Mouse (Mus musculus) WW6 (cell line): ENCODE data around the gene Glrx5.

ENCODE experiments used
- DNase-seq: peaks from one replicate; pipeline ENCODE4 v3.0.0-alpha.2; 2013; ENCODE audit warnings: low read depth, low spot score

The Glrx5 gene

DNA sequence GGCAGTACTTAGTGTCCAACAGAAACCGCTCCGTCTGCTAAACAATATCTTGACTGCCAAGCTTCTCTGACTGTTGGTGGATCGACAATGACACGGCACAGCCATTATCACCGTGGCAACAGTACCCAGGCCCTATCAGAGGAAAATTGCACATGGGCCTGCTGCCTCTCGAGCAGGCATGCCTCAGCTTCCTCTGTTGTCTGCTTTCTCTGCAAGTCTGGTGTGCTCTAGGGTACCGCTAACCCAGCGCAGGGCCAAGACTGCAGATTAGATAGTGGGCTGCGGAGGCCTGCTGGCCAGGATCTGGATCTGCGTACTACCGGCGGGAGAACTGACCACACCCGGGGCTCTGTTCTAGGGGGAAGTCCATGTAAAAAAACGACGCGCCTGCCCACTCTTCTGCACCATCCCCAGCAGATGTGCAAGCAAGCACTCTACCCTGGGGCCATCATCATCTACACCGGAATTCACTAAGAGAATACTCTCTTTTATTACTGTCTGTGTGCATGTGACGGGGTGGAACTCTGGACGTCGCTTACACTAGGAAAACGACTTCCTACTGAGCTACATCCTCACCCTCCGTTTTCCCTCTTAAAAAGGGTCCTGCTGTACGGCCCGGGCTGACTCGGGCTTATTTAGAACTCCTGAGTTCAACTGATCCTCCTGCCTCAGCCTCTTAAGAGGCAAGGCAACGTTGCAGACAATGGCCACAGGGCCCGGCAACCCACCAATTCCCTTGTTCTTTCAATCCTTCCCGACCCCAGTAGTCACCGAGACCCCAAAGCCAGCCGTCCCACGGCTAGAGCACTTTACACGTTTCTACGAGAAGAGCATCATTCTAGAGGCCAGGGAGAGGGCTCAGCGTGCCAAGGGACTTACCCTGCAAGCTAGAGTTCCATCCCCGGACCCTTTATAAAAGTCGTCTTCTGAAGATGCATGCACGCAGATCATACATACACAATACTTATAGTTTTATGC, 1.1 kb upstream of the Glrx5 start:
- DNase-seq, result no peak

DNA sequence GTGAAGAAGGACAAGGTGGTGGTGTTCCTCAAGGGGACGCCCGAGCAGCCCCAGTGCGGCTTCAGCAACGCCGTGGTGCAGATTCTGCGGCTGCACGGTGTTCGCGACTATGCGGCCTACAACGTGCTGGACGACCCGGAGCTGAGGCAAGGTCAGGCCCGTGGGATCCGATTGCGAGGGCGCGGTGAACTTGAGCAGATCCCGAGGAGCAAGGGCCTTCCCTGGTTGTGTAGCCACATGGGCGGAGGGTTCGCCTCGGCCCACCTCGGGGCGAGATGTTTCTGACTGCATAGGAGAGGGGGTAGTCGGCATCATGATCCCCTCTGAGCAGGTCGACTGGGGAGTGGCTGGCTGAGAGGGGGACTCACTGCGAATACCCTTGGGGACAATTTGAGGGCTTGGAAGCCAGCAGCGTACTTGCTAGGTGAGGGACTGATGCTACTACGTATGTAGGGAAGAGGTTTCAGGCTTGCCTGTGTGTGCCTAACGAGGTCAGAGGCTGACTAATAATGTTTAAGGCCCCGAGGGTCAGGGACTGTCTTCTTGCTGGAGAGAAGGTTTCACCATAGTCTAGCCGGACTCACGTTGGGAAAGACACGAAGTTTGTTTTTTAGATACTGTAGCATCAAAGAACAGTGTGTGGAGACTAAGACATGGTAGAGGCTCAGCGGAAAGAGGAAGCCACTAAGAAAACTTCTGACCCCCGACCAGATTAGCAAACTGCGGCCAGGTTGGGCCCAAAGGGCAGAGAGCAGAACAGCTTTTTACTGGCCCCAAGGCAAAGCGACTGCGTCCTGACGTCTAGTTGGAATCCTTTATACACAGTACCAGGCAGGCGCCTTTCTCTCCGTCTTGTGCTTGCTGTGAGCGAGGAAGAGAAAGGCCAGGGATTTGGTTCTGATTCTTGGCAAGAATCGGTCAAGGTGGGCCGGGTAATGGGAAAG, 616 bp downstream of the Glrx5 start:
- no peak for DNase-seq

DNA sequence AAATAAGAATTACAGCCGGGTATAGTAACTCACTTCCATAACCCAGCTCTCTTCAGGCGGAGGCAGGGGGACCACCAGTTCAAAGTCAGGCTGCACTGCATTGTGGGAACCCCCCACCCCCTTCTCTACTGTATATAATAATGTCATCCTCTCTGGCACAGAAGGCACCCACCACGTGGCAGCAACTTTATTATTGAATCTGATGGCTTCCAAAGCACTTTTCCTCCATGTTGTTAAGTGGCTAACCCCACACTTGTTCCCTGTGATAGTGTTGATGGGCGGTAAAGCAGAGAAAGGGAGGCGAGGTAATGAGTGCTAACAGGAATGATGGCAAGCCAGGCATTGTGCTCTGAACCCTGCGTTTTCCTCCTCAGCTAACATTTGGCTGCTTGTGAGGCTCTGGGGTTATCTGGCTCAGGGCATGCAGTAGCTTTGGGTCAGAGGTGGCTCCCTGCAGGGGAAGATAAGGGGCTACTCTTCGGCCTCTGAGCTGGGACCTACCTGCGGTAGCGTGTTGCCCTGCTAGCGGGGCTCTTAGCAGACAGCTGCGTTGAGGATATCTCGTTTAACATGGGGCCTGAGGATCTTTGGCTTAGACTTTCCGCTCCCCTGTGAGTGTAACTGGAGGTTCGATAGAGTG, 1.8 kb downstream of the Glrx5 start:
- DNase-seq, result no peak

DNA sequence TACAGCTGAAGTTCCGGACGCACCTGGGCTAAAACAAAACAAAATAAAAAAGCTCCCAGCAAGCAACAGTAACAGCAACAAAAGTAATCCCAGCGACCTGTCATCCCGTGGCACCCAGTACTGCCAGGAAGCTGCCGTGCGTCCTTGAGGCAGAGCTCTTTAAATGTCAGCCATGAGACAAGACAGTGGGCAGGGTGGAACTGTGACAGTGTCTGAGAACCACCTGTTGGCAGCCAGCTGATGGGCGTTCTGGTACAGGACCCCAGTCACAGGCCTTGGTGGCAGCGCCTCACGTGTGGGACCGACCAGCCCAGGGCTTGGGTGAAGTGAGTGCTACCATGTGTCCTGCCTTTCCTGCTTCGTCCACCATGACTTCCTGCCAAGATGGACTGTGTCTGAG, 5.7 kb downstream of the Glrx5 start:
- DNase-seq, result no peak

DNA sequence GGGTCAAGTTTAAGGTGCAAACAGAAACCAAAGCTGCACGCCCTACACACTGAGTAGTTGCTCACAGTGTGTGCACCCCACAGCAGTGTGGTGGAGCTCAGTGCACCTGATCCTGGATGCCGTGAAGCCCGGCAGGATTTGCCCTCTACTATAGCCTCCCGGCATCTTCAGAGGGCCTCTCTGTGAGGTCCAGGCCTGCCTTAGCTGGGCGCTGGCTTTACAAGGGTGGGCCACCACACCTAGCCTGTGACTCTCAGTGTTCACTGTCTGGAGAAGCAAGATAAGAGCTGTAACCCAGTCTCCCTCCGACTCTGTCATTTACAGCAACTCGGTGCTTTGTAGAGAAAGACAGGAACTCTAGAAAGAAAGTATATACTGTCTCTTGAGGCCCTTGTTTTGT, 6.4 kb downstream of the Glrx5 start:
- no peak for DNase-seq

DNA sequence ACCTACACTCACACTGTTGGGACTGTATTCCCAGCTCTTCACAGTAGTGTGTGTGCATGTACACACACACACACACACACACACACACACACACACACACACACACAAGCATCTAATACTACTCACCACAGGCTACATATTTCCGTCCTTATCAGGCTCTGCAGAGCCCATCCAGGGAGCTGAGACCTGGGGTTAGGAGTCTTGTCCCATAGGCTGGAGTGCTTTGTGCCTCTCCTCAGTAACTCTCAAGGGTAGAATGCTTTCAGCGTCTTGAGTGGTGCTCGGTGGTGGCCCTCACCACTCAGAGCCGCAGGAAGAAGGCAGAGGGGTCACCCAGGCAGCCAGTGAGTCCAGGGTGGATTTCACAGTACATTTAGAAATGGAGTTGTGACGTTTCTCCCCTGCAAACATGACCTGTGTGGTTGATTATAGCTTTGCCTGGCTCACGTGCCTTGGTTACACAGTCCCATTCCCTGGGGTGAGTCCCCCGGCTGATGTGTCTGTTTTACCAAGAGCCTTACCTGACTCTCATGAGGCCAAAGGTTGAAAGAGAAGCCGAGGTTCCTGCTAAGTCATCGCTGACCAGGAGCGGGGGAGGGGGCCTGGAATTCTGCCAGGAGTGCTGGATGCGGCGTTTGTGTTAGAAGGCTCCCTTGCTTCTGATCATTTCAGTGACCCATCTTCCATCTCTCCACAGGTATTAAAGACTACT, 7.2 kb downstream of the Glrx5 start:
- DNase-seq, result no peak

DNA sequence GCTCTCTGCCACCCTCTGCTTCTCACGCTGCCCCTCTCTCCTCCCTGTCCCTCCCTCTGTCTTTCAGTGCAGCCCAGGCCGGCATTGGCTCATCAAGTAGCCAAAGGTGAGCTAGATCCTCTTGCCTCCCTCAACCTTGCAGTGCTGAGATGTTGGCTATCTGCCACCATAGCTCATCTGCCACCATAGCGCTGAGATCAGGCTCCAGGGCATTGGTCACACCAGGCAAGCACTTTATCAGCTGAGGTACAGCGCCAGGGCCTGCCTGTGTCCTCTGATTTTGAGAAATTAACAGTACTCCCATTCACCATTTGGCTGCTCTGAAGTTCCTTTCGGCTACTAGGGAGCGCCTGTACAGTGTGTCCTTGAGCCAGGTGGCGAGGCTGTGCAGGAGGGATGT, 8.5 kb downstream of the Glrx5 start:
- DNase-seq, result no peak

DNA sequence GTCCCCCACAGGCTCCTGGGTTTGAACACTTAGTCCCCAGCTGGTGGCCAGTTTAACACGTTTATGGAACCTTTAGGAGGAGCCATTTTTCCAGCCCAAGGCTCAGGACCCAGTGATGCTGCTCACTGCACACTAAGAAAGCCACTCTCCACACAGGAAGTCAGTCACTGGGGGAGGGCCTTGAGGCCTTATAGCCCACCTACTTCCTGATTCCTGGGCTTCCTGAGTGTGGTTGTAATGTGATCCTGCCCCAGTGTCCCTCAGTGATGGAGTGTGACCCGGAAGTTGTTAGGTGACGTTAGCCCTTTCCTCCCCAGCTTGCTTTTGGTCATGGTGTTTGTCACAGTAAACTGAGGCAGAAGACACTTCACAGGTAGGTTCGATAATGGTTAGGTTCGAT, 10.6 kb downstream of the Glrx5 start:
- no peak for DNase-seq

DNA sequence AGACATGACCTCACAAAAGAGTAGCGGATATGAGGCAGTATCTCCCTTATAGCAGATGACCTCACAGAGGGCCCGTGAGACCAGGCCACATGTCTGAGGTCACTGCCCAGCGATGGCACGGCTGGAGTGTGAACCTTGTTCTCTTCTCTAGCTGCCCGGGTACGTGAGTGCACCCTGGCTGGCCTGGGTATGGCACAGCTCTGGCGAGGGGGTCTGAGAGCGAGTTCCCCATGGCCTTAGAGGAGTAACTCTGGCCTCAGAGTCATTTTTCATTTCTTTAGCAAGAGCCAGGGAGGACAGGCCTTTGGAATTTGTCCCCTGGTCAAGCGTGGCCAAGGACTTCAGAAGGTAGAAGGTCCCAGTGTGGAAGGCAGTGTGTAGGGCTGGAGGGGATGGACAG, 12.3 kb downstream of the Glrx5 start:
- DNase-seq, result no peak

DNA sequence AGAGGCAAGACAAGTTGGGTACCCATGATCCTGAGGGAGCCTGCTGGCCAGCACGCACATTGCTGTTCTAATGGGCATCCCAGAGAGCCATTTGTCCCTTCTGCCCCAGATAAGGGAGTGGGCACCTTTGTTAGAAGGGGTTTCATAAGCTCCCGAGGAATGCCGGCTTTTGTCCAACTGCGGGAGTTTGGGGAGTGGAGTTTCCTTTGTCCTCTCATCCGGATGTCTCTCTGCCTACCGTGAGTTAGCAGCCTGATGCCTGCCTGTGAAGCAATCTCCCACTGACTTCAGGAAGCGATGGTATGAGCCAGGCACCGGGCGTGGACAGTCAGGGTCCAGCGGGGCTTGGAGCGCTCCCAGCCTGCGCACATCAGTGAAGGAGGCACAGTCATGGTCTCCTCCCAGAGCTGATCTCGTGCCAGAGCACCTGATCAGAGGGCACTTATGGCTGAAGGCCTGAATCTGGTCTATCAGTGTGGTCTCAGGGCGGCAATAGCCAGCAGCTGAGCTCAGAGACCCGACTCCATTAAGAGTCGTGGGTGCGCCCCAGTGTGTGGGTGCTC, 15.9 kb downstream of the Glrx5 start:
- DNase-seq, result no peak

DNA sequence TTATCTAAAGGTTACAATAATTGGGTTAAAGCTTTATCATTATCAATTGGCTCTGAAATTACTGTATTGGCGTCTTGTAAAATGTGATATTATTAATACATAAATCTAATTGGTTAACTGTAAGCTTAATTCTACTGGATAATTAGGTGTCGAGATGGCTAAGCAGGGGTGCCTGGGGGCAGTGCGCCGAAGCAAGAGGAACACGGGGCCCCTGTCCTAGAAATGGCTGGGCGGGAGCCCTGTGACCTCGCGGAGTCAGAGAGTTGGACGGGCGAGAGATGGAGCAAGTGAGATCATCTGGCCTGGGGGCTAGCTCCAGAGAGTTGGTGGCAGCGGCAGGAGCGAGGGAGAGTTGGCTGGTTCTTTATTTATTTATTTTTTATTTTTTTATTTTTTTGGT, 17.3 kb downstream of the Glrx5 start:
- no peak for DNase-seq

DNA sequence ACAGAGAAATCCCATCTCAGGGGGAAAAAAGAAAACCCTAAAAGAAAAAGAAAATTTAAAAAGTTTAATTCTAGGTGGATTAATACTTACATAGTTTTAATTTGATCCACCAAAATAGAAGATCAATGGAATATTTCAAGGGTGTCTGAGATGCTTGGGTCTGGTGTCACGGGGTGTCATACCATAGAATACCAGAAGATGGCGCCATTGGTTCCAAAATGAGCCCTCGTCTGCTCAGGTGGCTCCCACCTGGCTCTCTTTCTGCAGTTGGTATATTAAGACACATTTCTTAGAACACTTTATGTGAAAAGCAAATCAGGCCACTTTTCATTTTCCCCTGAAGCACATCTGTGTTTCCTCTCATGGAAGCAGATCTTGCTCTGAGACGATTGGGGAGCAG, 18.4 kb downstream of the Glrx5 start:
- no peak for DNase-seq

DNA sequence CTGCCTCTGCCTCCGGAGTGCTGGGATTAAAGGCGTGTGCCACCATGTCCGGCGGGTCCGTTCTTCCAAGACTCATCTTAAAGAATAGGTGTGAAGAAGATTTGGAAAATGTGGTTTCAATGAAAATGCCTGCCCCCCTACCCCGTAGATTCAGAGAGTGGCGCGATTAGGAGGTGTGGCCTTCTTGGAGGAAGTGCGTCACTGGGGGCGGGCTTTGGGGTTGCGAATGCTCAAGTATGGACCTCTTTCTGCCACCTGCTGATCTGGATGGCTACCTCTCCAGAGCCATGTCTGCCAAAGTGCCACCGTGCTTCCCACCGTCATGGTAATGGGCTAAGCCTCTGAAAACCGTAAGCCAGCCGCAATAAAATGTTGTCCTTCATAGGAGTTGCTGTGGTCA, 21.6 kb downstream of the Glrx5 start:
- no peak for DNase-seq

DNA sequence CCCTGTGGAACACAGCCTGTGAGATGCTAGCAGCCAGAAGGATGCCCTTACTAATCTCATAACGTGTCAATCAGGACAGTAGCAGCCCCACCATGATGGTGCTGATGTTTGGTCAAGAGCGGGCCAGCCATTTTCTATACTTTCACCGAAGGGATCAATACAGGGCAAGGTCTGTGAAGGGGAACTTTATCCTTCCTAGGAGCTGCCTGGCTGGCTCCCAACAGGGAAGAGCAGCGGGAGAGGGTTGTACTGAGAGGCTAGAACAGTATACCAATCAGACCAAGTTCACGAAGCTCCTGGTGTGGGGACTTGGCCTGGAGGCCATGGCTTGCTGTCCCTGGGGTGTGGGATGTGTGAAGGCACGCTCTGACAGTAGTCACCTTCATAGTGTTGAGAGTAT, 22.8 kb downstream of the Glrx5 start:
- no peak for DNase-seq

DNA sequence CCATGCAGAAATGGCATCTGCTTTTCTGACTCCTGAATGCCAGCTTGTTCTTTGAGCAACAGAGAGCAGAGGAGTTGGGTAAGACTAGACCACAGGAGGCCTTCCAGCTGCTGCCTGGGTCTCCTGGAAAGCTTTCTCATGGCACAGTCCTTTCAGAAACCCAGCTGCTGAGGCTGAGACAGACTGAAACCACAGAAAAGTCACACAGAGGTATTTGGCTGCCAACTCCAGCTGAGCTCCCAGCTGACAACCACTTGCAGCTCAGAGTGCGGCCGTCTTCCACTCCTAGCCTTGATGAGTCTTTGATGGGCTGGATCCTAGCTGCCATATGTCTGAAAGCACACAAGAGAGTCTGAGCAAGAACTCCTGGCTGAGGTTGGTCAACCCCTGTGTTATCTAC, 27.5 kb downstream of the Glrx5 start:
- DNase-seq, result no peak

DNA sequence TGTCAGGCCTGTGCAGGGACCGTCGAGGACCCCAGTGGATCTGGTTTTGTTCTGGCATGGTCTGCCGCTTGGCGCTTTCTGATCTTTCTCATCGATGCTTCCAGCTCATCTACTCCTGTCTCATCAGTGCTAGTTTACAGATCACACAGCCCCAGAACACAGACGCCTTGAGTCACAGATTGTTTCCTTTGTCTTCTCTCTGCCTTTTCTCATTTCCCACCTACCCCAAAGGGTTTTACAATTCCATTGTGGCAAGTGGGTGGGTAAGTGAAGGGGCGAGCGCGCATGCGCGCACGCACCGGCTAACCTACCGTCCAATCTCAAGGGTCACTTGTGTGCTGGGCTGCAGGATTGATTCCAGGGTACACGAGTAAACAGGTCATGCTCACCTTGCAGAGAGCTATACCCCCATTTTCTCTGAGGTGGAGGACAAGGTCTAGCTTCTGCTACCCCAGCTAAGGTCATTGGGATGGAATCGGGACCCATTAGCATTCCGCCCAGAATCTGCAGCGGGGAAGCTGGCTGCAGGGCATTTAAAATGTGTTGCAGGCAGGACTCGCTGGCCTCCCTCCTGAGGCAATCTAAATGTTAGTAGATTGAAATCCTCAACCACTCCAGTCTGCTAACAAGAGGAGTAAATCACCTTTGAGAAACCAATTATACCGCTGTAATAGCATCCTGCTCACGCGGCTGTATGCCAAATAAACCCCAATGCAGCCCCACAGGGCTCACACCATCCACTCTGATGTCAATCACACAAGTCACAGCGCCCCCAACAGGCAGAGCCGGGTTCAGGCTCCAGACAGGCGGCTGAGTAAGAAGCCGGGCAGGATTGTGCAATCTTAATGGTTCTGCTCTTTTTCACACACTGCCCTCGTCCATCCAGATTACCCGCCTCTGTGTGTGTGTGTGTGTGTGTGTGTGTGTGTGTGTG, 31.0 kb downstream of the Glrx5 start:
- no peak for DNase-seq

DNA sequence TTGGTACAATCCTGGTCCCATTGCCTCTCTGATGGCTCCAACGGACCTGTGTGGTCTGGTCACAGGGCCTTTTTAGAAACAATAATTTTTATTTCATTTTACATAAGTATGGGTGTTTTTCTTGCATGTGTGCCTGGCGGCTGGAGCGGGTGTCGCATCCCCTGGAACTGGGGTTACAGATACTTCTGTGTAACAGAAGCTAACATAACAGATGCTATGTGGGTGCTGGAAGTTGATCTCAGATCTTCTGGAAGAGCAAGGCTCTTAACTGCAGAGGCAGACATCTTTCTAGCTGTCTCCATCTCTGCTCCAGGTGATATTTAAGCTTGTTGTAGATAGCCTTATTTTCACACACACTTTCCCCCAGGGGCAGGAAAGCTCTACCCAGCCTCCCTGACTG, 31.7 kb downstream of the Glrx5 start:
- no peak for DNase-seq

DNA sequence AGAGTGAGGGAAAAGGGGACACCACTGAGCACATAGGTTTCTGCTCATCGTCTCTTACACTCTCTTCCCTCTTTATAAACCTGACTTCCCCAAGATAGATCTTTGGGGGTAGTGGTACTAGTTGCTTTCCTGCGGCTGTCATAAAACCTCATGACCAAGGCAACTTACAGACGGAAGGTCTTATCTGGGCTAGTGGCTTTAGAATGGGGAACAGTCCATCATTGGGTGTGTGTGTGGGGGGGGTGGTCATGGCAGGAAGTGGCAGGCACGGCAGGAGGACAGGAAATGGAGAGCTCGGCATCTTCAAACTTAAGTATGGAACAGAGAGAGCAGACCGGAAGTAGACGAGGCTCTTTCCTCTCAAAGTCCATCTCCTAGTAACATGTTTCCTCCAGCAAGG, 32.6 kb downstream of the Glrx5 start:
- DNase-seq, result no peak

DNA sequence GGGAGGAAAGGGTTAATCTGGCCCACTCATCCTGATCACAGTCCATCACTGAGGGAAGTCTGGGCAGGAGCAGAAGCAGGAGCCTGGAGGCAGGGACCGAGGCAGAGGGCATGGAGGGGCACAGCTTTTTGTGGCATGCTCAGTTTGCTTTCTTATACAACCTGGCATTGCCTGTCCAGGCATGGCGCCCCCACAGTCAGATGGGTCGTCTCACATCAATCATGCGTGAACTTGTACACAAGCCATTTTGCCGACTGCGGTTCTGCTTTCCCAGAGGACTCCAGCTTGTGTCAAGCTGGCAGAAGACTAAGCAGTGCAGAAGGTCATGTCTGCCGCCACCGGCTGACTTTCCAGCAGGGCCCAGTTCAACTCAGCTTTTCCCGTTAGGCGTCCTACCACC, 34.0 kb downstream of the Glrx5 start:
- no peak for DNase-seq

DNA sequence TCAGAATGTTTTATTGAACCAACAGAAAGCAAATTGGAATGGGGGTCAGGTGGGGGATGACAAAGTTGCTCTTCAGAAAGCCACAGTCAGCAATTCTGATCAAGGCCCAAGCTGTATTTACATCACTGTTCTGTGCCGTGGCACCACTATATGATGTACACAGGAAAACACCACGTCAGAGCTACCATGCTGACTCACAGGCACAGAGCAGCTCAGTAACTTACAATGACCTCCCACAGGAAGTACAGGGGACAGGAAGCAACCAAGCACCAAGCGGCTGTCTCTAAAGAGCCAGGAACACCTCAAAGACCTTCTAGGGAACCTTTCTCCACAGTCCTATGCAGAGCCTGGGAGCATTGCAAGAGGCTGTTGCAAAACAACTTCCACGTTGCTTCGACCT, 36.4 kb downstream of the Glrx5 start:
- no peak for DNase-seq
